Mouse (Mus musculus): ENCODE measurements at regions not wholly inside any gene's neighbourhood (a gene's known extent, or its start where the extent isn't known, plus 50 kb on each side); places are given as distances from the start of the nearest gene placed in this dataset.

DNA sequence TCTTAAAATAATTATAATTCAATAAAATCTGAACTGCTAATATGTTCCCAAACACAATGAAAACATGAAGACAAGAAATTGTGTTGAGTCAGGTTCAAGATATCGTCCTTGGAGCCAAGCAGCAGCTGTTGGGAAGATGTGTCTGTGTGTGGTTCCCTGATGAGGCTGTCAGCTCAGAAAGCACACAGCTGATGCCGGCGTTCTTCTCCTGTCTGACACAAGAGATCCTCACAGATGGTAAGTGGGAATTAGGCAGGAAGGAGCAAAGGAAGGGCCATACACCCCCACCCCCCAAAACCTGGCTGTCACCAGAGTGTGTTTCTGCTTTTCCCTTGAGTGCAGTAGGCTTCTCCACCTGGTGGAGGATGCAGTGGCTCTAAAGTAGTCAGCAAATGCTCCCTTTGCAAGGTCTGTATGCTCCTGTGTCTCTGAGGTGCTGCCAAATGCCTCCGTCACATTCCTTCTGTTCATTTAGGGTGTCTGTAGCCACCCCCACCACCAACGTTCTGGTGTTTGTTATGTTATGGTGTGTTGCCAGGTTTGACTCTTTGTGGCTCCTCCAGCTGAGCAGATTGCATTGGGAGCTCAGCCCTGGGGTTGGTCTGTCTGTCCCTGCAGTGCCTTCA is 188.9 kb upstream of the Npy start:
- ATAC-seq (ENCODE audit: insufficient number of reproducible peaks, low FRiP score, low TSS enrichment), result no peak

DNA sequence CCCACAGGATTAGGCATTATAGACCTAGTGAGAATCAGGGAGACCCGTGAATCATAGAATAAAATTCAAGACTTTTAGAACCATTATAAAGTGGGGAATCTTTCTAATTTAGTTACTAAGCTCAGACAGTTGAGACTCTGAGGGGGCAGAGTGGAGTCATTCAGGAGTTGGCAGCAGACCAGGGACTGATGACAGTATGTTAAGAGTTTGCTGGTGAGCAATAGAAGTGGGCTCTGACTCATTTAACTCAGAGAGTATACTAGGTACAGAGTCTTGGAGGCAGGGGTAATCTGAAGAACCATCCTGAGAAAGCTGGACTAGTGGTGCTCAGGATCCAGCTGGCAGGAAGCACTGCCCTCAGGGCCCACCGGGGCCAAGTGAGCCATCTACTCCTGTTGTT is 184.9 kb upstream of the Npy start:
- ATAC-seq (ENCODE audit: insufficient number of reproducible peaks, low FRiP score, low TSS enrichment), result no peak

DNA sequence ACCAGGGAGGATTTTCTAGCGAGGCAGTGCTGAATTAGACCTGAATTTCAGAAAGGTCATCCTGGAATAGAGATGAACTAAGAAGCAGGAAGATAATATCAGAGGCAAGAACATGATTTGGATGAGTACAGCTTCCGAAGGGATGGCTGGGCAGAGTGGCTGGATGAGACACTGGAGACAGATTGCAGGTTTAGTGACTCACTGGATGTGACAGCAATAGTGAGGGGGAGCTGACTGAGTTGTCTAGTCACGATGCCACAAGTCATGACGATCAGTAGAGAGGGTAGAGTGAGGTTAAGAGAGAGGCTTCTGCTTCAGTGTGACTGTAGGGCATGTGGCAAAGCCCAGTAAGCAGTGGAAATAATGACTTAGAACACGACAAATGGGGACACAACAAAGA is 181.3 kb upstream of the Npy start:
- no peak for ATAC-seq (ENCODE audit: insufficient number of reproducible peaks, low FRiP score, low TSS enrichment)

DNA sequence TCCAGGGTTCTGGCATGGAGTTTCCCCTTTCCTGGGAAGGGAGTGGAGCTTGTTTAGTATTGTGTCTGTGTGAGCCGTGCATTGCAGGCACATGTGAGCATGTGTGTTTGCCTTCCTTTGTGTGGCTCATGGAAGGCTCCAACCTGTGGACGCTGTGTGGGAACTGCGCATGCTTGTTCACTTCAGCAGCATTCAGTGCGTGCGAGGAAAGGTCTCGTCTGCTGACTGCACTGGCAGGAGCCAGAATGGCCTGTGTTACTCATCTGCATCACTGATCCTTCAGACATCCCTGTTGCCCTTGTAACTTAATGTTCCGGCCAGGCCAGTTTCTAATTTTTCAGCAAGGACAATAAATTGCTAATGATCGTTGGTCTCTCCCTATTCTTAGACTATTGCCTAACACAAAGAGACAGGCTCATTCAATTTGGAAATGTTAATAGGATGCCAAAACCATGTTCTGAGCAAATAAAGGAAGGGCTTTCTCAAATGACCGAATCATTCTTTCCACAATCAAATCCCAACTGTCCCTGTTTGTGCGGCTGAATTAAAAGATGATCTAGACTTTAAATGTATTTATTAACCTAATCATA is 167.9 kb upstream of the Npy start:
- no peak for ATAC-seq (ENCODE audit: insufficient number of reproducible peaks, low FRiP score, low TSS enrichment)

DNA sequence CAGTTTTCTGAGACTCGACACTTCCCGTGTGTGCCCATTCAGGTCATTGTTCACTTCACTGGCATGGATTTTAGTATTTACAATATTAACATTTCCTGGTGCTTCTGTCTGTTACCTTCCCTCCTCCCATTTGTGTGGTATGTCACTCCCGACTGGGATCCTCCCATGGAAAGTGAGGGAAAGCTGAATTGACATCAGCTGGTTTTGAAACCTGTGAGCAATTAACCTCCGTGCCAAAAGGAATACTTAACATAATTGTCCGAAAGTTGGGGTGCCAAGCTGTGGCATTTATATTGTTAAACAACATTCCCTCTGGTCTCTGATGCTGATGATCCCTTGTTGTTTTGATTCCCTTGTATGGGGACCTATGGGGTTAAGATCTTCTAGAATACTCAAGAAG is 167.3 kb upstream of the Npy start:
- no peak for ATAC-seq (ENCODE audit: insufficient number of reproducible peaks, low FRiP score, low TSS enrichment)

DNA sequence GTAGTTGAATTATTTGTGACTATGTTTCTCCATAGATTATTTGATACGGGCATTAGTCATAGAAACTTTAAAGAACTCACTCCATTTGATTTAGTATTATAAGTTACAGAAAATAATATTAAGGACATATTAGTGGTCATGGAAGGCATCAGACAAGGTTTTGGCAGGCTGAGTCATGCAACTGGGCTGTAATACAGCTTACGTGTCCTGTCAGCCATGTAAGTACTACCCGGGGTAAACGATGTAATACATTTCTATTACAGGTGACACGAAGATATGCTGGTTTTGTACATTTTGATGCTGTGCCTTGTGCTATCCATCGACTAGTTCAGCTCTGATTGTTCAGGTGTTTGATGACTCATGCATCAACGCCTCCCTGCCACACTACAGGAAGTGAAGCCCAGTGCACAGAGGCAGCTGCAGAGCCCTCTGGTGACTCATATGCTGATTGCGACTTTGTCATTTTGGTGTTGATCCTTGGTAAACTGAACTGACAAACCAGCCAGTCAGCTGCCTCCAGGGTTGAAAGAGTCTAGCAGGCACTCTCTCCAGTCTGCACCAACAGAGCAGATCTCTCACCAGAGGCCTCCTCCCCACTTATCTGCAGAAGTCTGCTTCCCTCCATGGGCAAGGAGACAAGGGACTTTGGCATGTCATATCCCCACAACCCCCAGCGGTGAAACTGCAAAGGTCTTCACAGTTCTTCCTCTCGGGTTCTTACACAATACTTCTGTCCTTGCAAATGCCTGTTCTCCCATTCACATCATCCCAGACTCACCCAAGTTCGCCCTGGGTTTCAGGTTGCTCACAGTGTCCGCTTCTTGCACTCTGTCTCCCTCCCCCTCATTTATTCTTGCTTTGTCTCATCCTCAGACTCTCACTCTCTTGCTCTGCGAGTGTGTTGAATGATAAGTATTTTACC is 165.9 kb upstream of the Npy start:
- no peak for ATAC-seq (ENCODE audit: insufficient number of reproducible peaks, low FRiP score, low TSS enrichment)

DNA sequence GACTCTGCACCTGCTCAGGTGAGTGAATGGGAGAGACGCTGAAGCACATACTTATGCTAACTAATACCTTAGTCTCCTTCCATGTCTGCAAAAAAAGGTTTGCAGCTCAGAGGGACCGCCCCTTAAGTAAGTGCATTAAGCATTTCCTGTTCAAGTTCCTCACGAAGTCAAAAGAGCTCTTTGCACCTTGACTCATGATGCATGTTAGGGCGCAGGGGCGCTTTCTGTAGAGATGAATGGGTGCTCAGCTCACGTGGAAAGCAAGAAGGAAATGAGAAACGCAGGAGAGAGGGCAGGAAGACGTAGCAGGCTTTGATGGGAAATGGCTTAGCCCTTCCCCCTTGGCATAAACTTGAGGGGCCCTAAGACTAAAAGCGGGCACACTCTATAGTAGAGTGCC is 164.5 kb upstream of the Npy start:
- ATAC-seq (ENCODE audit: insufficient number of reproducible peaks, low FRiP score, low TSS enrichment), result no peak

DNA sequence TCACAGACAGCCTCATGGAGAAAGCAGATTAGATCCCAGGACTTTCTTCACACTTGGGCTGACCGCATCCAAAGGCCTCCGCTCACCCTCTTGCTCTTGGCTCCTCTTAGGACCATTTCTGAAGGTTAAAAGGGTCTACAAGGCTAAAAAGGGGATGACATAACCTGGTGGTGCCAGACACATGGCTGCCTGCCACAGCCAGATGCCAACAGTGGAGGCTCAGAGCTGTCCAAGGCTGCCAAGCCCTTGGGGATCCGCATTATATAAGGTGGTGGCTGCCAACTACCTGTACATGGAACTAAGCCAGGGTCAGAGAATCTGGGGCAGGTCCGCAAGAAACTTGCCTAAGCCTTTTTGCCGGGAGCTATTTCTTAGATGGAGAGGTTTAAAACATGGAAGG is 151.5 kb upstream of the Npy start:
- ATAC-seq (ENCODE audit: insufficient number of reproducible peaks, low FRiP score, low TSS enrichment), result peak; percentile 56; the same call in 1 of the 2 replicates

DNA sequence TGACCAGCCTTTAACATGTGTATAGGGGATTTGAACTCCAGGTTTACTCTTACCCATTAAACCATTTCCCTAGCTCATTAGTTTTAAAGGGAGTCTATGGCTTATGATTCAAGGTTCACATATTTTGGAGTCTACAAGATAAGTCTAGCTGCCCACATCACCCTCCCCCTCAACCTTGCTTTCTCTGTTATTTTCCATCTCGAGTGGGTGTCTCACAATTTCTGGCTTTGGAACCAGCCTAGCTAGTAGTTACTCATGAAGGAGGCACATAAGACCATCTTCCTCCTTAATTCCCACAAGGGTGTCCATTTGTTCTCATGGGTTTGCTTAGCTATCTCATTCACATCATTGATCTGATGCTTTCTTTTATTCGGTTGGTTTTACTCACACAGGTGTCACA is 150.6 kb upstream of the Npy start:
- ATAC-seq (ENCODE audit: insufficient number of reproducible peaks, low FRiP score, low TSS enrichment), result no peak

DNA sequence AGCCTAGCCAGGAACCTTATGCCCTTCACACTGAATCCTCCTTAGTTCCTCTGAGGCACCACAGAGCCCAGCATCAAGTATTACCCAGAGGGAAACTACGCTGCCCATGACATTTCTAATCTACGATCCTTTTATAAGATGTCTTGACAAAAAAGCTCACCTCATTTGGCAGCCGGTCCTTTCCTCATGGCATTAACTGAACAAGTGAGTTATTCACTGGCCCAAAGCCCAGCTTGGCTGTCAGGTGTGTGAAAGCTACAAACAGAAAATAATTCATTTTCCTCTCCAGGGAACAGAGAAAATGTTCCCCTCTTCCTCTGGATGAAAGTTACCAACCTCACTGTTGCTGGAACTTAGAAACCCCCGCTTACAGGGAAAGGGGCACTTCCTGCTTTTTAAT is 135.7 kb upstream of the Npy start:
- no peak for ATAC-seq (ENCODE audit: insufficient number of reproducible peaks, low FRiP score, low TSS enrichment)

DNA sequence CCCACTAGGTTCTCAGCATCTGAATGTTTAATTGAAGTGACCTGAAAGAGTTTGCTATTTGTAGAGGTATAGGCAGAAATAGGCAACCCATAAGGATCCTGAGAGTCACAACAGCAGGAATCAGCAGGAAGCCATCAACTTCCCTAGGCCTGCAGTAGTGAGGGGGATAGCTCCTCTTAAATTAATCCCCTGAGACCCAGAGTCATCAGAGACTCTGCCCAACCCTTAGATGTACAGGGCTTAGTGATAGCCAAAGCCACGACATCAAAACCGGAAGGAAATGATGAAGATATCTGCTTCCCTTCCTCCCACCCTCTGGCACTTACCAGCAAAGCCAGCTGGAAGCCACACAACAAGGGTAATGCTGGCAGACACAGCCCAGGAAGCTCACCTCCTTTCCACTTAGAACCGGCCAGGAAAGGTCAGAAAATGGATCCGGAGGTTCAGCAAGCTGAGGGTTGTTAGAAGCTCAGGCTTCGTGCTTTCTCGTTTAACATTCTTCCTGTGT is 130.4 kb upstream of the Npy start:
- ATAC-seq (ENCODE audit: insufficient number of reproducible peaks, low FRiP score, low TSS enrichment), result no peak

DNA sequence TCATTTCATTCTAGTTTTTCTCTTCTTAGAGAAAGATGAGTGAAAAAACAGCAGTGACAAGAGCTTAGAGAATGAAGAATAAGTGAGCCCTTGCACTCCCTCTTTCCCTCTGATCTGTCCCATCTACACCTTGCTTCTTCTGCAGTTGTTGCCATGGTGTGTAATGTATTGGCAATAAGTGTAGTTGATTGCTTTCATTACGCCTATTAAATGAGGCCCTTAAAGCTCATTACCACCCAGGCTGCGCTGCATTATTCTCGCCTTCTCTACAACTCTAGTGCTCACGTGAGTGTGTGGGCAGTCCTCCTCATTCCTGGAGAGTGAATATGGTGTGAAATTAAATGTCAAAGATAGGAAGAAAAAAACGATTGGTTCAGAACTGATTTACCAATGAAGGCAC is 127.7 kb upstream of the Npy start:
- no peak for ATAC-seq (ENCODE audit: insufficient number of reproducible peaks, low FRiP score, low TSS enrichment)

DNA sequence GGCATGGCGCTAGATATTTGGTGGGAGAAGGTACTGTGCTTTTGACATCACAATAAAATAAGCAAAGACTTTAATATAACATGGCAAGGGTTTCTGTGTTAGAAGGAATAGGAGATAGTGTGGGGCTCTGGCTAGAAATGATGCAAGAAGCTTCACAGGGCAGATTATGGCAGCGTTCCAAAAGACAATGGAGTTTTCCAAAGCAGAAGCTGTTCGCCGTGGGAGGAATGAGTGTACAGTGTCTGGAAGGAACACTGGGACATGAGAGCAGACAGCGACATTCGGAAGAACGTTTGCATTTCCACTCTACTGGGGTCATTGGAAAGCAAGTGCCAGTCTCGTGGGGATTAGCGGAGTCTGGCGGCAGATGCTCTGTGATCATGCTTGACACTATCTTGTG is 125.5 kb upstream of the Npy start:
- ATAC-seq (ENCODE audit: insufficient number of reproducible peaks, low FRiP score, low TSS enrichment), result no peak

DNA sequence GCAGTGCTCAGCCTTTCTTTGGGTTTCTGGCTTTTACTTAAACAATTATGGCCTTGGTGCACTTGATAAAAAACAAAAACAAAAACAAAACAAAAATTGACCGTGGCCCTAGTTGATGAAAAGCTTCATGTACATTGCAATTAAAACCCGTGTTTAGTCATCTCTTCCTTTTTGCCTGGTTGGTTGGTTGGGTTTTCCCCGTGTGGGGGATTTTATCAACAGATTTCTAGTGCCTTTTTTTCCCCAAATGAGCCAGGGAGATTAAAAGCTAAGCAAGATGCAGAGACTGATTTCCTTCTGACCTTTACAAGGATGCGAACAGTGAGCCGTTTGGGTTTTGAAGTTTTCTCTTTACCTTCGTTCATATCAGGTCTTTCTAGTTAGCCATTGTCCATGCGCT is 121.1 kb upstream of the Npy start:
- no peak for ATAC-seq (ENCODE audit: insufficient number of reproducible peaks, low FRiP score, low TSS enrichment)

DNA sequence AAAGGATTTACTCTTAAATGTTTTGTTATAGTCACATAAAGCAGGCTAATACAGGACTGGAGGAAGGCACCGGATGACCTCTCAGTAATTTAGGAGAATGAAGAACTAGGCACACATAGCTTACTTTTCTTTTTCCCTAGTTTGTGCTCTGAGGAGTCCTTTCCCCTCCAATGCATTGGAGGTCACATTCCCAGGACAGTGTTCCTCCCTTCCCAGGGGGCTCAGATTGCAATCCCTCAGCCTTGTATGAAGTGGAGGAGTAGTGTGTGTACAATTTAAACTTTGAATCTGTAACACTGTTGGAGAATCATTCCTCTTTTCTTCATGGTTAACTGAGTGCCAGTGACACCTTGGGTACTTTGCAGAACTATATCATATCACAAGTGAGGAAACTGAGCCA is 109.5 kb upstream of the Npy start:
- no peak for ATAC-seq (ENCODE audit: insufficient number of reproducible peaks, low FRiP score, low TSS enrichment)

DNA sequence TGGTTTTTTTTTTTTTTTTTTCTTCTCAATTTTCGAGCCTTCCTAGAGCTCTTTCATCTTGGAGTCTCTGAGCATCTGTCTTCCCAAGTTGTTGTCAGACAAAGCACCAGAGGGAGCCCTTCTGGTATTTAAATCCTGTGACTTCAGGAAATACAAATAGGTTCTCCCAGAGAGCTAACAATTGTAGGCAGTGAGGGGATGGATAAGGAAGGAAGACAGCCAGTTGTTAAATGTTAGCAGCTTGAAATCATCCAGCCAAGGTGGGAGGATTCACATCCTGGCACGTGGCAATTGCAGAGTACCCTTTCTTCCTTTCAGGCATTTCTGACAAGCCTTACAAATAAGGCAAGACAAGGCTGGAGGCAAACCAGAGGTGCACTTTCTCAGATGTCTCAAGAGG is 106.0 kb upstream of the Npy start:
- ATAC-seq (ENCODE audit: insufficient number of reproducible peaks, low FRiP score, low TSS enrichment), result no peak

DNA sequence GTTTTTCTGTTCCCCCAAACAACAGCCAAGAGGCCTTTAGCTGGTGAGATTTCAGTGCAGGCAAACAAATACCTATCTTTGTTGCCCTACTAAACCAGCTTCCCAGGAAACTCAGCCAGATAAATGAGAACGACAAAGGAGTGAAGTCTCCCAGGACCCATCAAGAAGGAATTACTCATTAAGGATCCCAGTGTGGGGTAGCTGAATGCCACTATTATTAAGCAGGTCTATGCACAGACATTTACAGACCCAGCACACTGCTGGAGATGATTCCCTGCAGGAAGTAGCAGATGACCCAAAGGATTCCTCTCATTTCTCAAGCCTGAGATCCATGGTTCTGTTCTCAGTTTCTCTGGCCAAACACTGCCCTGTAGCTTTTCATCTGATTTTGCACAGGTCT is 105.6 kb upstream of the Npy start:
- no peak for ATAC-seq (ENCODE audit: insufficient number of reproducible peaks, low FRiP score, low TSS enrichment)

DNA sequence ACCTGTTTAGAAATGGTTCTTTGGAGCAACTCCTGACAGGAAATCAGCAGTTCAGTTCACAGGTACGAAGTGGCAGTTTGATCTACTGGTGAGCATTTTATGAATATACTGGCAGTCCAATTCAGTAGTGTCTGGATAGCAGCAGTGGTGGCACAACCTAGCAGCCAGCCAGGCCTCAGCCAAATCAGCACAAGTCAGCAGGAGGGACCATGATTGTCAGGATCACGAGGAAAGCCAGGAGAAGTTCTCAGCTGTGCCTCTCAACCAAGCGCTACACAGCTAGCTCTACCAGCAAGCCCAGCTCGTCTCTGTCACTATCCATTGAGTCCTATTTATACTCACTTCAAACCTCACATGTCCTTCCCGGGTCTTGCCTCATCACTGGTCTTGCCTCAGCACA is 89.3 kb upstream of the Npy start:
- no peak for ATAC-seq (ENCODE audit: insufficient number of reproducible peaks, low FRiP score, low TSS enrichment)

DNA sequence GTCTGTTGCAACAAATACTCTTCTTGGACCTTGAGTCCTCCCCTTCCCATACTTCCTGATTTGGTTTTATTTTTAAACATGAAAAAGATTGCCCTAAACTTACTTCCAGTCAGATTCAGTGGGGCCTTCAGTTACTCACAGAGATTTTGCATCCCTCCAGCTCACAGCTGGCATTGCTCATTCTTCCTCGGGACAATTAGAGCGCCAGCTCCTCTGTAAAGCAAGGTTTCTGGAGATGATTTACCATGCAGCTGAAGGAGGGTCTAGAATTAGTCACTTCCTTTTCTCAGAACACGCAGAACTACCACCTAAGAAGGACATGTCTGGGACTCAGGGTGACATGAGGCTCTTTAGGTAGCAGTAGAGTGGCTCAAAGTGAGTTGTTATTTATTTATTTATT is 79.4 kb upstream of the Npy start:
- no peak for ATAC-seq (ENCODE audit: insufficient number of reproducible peaks, low FRiP score, low TSS enrichment)

DNA sequence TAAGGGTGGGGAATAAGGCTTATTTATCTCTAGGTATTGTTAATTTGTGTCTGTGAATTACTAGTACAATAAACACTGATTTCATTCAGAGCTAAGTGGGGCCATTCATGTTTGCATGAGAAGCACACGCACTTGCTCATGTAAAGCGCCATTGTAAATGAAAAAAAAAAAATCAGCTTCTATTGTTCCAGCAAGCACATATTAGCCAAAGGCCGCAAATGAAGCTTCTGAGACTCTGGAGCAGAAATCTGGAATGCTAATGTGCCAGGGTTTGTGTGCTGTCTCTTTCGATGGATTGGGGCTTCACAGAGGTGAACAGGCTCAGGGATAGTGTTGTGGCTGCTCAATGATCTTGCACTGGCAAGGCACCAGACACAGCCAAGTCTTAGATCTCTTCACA is 77.2 kb upstream of the Npy start:
- no peak for ATAC-seq (ENCODE audit: insufficient number of reproducible peaks, low FRiP score, low TSS enrichment)

DNA sequence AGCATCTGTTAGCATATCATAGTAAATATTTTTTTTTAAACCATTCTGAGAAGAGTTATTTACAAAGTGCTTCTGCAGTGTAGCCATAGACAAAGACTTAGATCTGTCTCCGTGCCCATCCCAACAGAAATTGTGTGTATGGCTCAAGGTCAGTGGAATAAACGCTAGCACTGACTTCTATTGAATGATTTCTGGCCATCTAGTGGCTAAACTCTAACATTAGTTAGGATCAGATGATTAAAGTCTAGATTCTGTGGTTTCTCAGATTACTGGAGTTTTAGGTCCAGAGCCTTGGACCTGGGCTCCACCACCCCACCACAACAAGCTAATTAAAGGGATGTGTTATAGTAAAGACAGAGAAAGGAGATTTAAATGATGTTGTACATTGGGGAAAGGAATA is 72.0 kb upstream of the Npy start:
- ATAC-seq (ENCODE audit: insufficient number of reproducible peaks, low FRiP score, low TSS enrichment), result no peak

DNA sequence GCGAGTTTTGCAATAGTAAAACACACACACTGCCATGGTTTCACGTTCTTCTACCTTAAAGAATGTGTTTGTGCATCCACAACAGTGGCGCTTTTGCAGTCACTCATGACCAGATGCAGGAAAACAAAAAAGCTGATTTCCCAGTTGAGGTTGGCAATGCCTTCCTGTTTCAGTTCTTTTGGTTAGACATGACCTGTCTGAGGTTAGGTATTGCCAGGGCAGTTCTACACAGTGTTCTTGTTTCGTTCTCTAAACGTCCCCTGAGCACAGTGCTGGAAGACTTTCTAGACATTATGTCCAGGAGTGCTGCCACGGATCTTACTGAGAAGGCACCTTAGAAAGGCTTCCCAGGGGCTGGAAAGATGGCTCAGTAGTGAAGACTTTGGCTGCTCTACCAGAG is 62.9 kb upstream of the Npy start:
- ATAC-seq (ENCODE audit: insufficient number of reproducible peaks, low FRiP score, low TSS enrichment), result no peak

Data from cerebellum, adult (tissue).